Mouse (Mus musculus): ENCODE measurements at regions not wholly inside any gene's neighbourhood (a gene's known extent, or its start where the extent isn't known, plus 50 kb on each side); places are given as distances from the start of the nearest gene placed in this dataset.

DNA sequence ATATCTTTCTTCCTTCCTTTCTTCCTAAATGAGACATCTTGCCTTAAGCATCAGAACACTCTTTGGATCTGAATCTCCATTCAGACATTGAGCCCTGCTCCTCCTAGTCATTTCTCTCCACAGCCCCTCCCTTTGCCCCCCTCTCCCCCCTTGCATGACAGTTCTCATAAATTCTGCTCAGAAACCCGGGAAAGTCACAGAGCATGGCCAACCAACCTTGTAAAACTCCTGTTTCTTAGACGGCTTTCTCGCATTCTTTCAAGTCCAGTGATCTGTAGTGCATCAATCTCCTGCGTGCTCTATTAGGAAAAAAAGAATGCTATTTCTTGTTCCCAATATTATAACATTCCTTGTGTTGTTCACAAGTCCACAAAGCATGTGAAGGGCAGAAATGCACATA is 124.6 kb downstream of the Ugt8a start:
- DNase-seq: no peak

DNA sequence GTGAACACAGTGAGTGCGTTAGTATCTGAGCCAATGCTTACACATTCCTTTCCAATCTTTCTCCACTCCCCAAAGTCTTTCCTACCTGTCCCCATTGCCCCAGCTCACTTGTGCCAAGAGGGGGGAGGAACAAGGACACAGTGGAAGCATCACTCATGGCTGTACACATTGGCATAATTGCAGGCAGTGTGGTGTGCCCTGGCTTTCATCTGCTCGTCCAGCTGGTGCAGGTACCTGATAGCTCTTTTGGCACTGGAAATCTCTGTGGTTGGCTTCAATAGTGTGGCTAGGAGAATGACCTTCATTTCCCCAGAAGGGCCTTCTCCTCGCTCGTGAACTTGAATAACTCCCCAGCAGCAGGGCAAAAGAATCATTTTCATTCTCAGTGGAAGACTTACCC is 125.6 kb downstream of the Ugt8a start:
- DNase-seq: peak; percentile 15

DNA sequence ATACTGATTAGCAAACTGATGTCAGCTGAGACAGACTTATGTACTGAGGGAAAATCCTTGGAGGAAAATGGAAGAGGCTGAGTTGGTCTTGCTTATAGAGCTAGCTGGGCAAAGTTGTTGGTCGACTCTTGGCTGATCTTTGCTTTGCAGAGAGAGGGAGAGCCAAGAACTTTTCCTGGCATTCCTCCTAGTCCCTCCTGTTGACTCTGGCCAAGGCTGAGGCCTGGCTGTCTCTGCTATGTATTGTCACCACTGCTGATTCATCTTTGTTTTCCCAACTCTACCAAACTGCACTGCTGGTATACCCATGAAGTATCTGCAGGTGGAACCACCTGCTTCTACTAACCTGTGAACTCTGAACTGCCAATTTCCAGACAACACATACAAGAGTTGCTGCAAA is 143.8 kb downstream of the Ugt8a start:
- DNase-seq: no peak

DNA sequence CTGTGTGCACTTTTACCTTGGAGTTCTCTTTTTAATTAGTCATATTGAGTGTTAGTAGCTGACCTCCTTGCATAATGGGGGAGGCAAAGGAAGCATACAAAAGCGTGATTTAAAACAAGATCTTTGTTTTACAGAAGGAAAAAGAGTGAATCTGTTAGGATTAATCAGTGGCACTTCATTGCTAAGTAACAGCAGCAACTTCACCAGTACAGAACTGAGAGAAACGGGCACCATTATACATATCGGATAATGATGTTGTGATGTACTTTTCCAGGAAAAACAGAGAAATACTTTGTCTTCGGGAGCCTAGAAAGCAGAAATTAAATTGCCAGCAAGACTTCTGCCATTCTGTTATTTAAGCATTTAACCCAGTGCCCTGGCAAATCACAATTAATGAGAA is 157.1 kb downstream of the Ugt8a start:
- no peak for DNase-seq

DNA sequence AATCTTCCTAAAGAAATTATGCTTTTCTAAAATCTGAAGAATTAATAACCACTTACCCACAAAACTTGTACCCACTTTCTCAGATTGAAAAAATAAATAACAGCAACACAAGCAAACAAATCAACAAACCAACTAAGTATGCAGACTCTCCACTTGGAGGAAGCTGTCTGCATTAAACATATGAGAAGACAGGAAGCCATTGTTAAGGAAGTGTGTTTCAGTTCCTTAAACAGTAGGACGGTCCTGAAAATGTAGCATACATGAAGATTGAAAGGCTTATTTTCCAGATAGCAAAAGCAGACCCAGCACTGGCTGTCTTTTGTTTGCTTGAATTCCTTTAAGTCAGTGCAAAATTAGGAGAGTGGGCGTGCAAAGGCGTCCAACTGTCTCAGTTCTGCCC is 158.2 kb downstream of the Ugt8a start:
- DNase-seq: no peak
